Mouse (Mus musculus) testis, adult 2 months (tissue): ENCODE results near the gene Git2.

Experiments
- CTCF ChIP-seq: fragments of 200-500 bp; IDR thresholded peaks from 2 replicates; pipeline ENCODE4 v1.5.1; 2012; ENCODE audit warnings: low read depth, mild to moderate bottlenecking, inconsistent platforms, low read length, moderate library complexity; ENCODE audit not compliant: control insufficient read depth, insufficient read depth, insufficient replicate concordance
- POLR2A ChIP-seq: fragments of 200-500 bp; IDR thresholded peaks from 2 replicates; pipeline ENCODE4 v1.6.1; 2012; ENCODE audit warnings: low read depth, mild to moderate bottlenecking, inconsistent platforms, low read length, moderate library complexity; ENCODE audit not compliant: control insufficient read depth

GRCm38 (mm10) chr5:114793317-114793716, 18.0 kb upstream of the Git2 start:
- TF ChIP-seq CTCF: no peak
- TF ChIP-seq POLR2A: no peak
